Mouse (Mus musculus) megakaryocyte, embryonic 14.5 days (primary cell): Measurements from ENCODE around the gene Clec2d. TPM values are rescaled to one million over a fixed set of nuclear protein-coding genes. Genes with fewer than 3 reads are reported as not detected.
A peak's percentile ranks its signal among the peaks of the same experiment; 100 is the strongest.
"Not testable (repeated sequence)": the region's sequence is repeated elsewhere in the genome, so short reads cannot be mapped to it uniquely, and the experiment has no call there.

Experiments
- H3K27me3 ChIP-seq: replicated peaks from 2 replicates; pipeline ENCODE3; 2012; ENCODE audit warnings: inconsistent platforms
- H3K36me3 ChIP-seq: replicated peaks from 2 replicates; pipeline ENCODE3; 2012; ENCODE audit warnings: low read length, inconsistent platforms, mixed read lengths
- H3K4me1 ChIP-seq: 2 replicates; pipeline ENCODE4 v1.6.1; 2012; ENCODE audit warnings: inconsistent platforms
- H3K4me3 ChIP-seq: replicated peaks from 2 replicates; pipeline ENCODE3; 2012; ENCODE audit warnings: moderate library complexity, mild to moderate bottlenecking, inconsistent platforms
- H3K9me3 ChIP-seq: 2 replicates; pipeline ENCODE4 v1.6.1; 2012; ENCODE audit warnings: inconsistent platforms
- FLI1 ChIP-seq: IDR thresholded peaks from 2 replicates; pipeline ENCODE4 v1.6.1; 2012; ENCODE audit warnings: low read length, inconsistent platforms, mixed read lengths
- GATA1 ChIP-seq: IDR thresholded peaks from 3 replicates; pipeline ENCODE4 v1.6.1; 2012; ENCODE audit warnings: mixed read lengths, low read length, inconsistent platforms, borderline replicate concordance
- polyA plus RNA-seq: library from polyadenylated mRNA; stranded (reverse); fragments of >175 nt; gene quantifications from 2 replicates; pipeline ENCODE4 v1.2.3, GENCODE M21; 2012; ENCODE audit warnings: low replicate concordance; ENCODE audit not compliant: insufficient read depth

The Clec2d gene
- polyA plus RNA-seq, 1 experiment = 1.2 TPM

GRCm38 (mm10) chr6:129174836-129175235 lies 5.6 kb upstream of the Clec2d start:
- TF ChIP-seq FLI1 (no peak), GATA1 (no peak)

GRCm38 (mm10) chr6:129175612-129176011 lies 4.8 kb upstream of the Clec2d start:
- Histone ChIP-seq H3K27me3 (no peaks in the 10 kb centered on the region), H3K4me3 (no peak overlapping the region), H3K4me1 (peaks cover 4% of the 10 kb centered on the region; the same call in 1 of the 2 replicates), H3K9me3 (no peaks in the 10 kb centered on the region), H3K36me3 (no peaks in the 10 kb centered on the region)
- TF ChIP-seq GATA1 (no peak), FLI1 (no peak)

More at GRCm38 (mm10) chr6:129174836-129175235, 5.6 kb upstream of the Clec2d start:
- H3K4me3 ChIP-seq = no peak overlapping the region
- H3K36me3 ChIP-seq = no peaks in the 10 kb centered on the region
- H3K9me3 ChIP-seq = no peaks in the 10 kb centered on the region
- no peaks in the 10 kb centered on the region for H3K27me3 ChIP-seq
- peaks cover 3% of the 10 kb centered on the region; the same call in 1 of the 2 replicates for H3K4me1 ChIP-seq

GRCm38 (mm10) chr6:129176621-129177020 lies 3.8 kb upstream of the Clec2d start:
- no peak for TF ChIP-seq GATA1
- Histone ChIP-seq H3K36me3 (no peaks in the 10 kb centered on the region), H3K4me3 (no peak overlapping the region), H3K9me3 (no peaks in the 10 kb centered on the region), H3K27me3 (no peaks in the 10 kb centered on the region), H3K4me1 (peaks cover 4% of the 10 kb centered on the region; the same call in 1 of the 2 replicates)

GRCm38 (mm10) chr6:129179281-129179680 lies 1.1 kb upstream of the Clec2d start:
- Histone ChIP-seq H3K36me3 (peaks cover 16% of the 10 kb centered on the region), H3K9me3 (no peaks in the 10 kb centered on the region), H3K4me3 (no peak overlapping the region), H3K27me3 (no peaks in the 10 kb centered on the region), H3K4me1 (peaks cover 21% of the 10 kb centered on the region)
- TF ChIP-seq GATA1 (no peak), FLI1 (no peak)

- H3K27me3 ChIP-seq, H3K9me3 ChIP-seq, H3K4me3 ChIP-seq: not testable (repeated sequence)
- H3K36me3 ChIP-seq = peaks cover 22% of the 10 kb centered on the region
- peaks cover 27% of the 10 kb centered on the region for H3K4me1 ChIP-seq
These were observed 584 bp upstream of the Clec2d start for GRCm38 (mm10) chr6:129179831-129180230.

GRCm38 (mm10) chr6:129181249-129181648 lies 834 bp downstream of the Clec2d start:
- peaks cover 35% of the 10 kb centered on the region for H3K36me3 ChIP-seq
- TF ChIP-seq GATA1 = no peak
- no peak for TF ChIP-seq FLI1
- H3K4me1 ChIP-seq = peaks cover 28% of the 10 kb centered on the region
- no peaks in the 10 kb centered on the region for H3K9me3 ChIP-seq
- peak overlapping the region; percentile 92 for H3K4me3 ChIP-seq
- no peaks in the 10 kb centered on the region for H3K27me3 ChIP-seq

GRCm38 (mm10) chr6:129181683-129182082 lies 1.3 kb downstream of the Clec2d start:
- Histone ChIP-seq H3K36me3 (peaks cover 39% of the 10 kb centered on the region), H3K27me3 (no peaks in the 10 kb centered on the region), H3K4me1 (peaks cover 28% of the 10 kb centered on the region), H3K9me3 (no peaks in the 10 kb centered on the region), H3K4me3 (peak overlapping the region; percentile 92)
- TF ChIP-seq FLI1 (no peak), GATA1 (no peak)

- TF ChIP-seq GATA1 (no peak), FLI1 (no peak)
- Histone ChIP-seq H3K27me3 (no peaks in the 10 kb centered on the region), H3K4me1 (peaks cover 28% of the 10 kb centered on the region), H3K4me3 (peak overlapping the region; percentile 92), H3K36me3 (peaks cover 44% of the 10 kb centered on the region), H3K9me3 (no peaks in the 10 kb centered on the region)
These were observed 2.1 kb downstream of the Clec2d start for GRCm38 (mm10) chr6:129182518-129182917.

GRCm38 (mm10) chr6:129184001-129184400 lies 3.6 kb downstream of the Clec2d start:
- Histone ChIP-seq H3K36me3 (peaks cover 44% of the 10 kb centered on the region), H3K4me3 (peak overlapping the region; percentile 40), H3K4me1 (peaks cover 36% of the 10 kb centered on the region)
- not testable (repeated sequence) for H3K9me3 ChIP-seq, H3K27me3 ChIP-seq

GRCm38 (mm10) chr6:129184788-129185187 lies 4.4 kb downstream of the Clec2d start:
- H3K9me3 ChIP-seq = no peaks in the 10 kb centered on the region
- no peaks in the 10 kb centered on the region for H3K27me3 ChIP-seq
- TF ChIP-seq GATA1 = no peak
- TF ChIP-seq FLI1 = no peak
- H3K36me3 ChIP-seq = peaks cover 44% of the 10 kb centered on the region
- peaks cover 41% of the 10 kb centered on the region for H3K4me1 ChIP-seq
- peak overlapping the region; percentile 9 for H3K4me3 ChIP-seq

GRCm38 (mm10) chr6:129186022-129186421 lies 5.6 kb downstream of the Clec2d start:
- Histone ChIP-seq H3K4me1 (peaks cover 45% of the 10 kb centered on the region), H3K36me3 (peaks cover 44% of the 10 kb centered on the region), H3K9me3 (no peaks in the 10 kb centered on the region), H3K27me3 (no peaks in the 10 kb centered on the region), H3K4me3 (no peak overlapping the region)
- no peak for TF ChIP-seq FLI1
- no peak for TF ChIP-seq GATA1
